7 mouse cellular contexts compared by ENCODE assay signal in the genomic region with DNA sequence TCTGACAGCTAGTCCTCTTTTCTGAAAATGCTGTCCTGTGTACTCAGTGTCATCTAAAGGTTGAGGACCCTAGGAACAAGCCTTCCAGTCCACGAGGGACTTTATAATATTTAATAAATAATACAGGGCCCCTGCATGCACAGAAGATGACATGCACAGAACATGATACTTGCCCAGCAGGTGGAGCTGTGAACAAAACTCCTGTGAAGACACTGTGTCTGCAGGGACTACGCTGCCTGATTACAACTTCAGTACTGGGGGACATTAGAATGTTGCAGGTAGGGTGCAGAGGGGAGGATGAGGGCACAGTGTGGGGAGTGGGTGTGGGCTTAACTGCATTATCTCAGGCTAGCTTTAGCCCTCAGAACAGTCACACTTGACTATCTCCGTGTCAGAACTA. TPM values are rescaled to one million over a fixed set of nuclear protein-coding genes. Genes with fewer than 3 reads are reported as not detected.
DNase-seq lines count a peak whose midpoint lies in the region; ATAC-seq and TF ChIP-seq lines count a peak whose summit lies in the region.

No protein-coding gene starts in this region.

- WGBS in forebrain, embryonic 15.5 days: 41% methylated on average over 3 of the region's 3 CpGs
- WGBS in hindbrain, postnatal 0 days: 45% methylated on average over 3 of the region's 3 CpGs

- no peak for ATAC-seq in Patski
- peak; percentile 78; the same call in 1 of the 2 replicates for ATAC-seq in forebrain, embryonic 15.5 days (replicated peaks)
- ATAC-seq in hindbrain, postnatal 0 days: peak; percentile 68
- peak; percentile 91 for ATAC-seq in megakaryocyte progenitor cell, adult 5-6 weeks (replicated peaks; ENCODE audit: poor library complexity)

- TF ChIP-seq CTCF in Patski (IDR thresholded peaks at IDR 0.05): peak; percentile 45
- peak; percentile 76 for TF ChIP-seq CTCF in hindbrain, postnatal 0 days (IDR thresholded peaks at IDR 0.05; ENCODE audit: low read depth)

- in situ Hi-C loops in Patski (cut with MboI; ENCODE audit: low pct_unique_long_range_greater_than_20kb): no loop called here

- H3K4me1 ChIP-seq in forebrain, embryonic 15.5 days: no peaks in the 10 kb centered on the region
- no peaks in the 10 kb centered on the region for H3K4me1 ChIP-seq in hindbrain, postnatal 0 days (ENCODE audit: insufficient read depth, low read length)

- no peak overlapping the region for H3K27ac ChIP-seq in forebrain, embryonic 15.5 days (replicated peaks)
- no peak overlapping the region for H3K27ac ChIP-seq in hindbrain, postnatal 0 days

- H3K9ac ChIP-seq in forebrain, embryonic 15.5 days (replicated peaks): no peak overlapping the region
- no peak overlapping the region for H3K9ac ChIP-seq in hindbrain, postnatal 0 days (replicated peaks; ENCODE audit: low read length)

- POLR2A ChIA-PET in Patski (lab: Charles Lee): no interaction called here

- H3K9me3 ChIP-seq in forebrain, embryonic 15.5 days: no peaks in the 10 kb centered on the region
- no peaks in the 10 kb centered on the region for H3K9me3 ChIP-seq in hindbrain, postnatal 0 days (ENCODE audit: low read length)

- no peak for DNase-seq in Patski (ENCODE audit: low read depth, low spot score)
- DNase-seq in c-Kit-positive CD71-negative TER-119-negative erythroid progenitor cells, embryonic 14.5 days (ENCODE audit: low read depth): peak; percentile 12
- DNase-seq in hindbrain, postnatal 0 days (ENCODE audit: low spot score): peak; percentile 73
- DNase-seq in left cerebral cortex, adult 18-20 months (ENCODE audit: low spot score in 2 of 2): peak; percentile 67 to 78
- DNase-seq in right cerebral cortex, postnatal 14 days: peak; percentile 57

- H3K27me3 ChIP-seq in Patski: no peaks in the 10 kb centered on the region
- no peaks in the 10 kb centered on the region for H3K27me3 ChIP-seq in forebrain, embryonic 15.5 days
- H3K27me3 ChIP-seq in hindbrain, postnatal 0 days (ENCODE audit: insufficient read depth, low read length): no peaks in the 10 kb centered on the region

- CTCF ChIA-PET in Patski (lab: Charles Lee): interaction anchor here (0.8 to 1.5 kb wide), 2 partner anchors 24 to 25 kb away, joined by 3 to 4 read pairs; no protein-coding TSS in a partner anchor

- no peaks in the 10 kb centered on the region for H3K36me3 ChIP-seq in forebrain, embryonic 15.5 days
- H3K36me3 ChIP-seq in hindbrain, postnatal 0 days (ENCODE audit: insufficient read depth, low read length): no peaks in the 10 kb centered on the region

- H3K4me2 ChIP-seq in forebrain, embryonic 15.5 days (replicated peaks): no peak overlapping the region
- no peak overlapping the region for H3K4me2 ChIP-seq in hindbrain, postnatal 0 days (ENCODE audit: low read depth, low read length)

- no peak overlapping the region for H3K4me3 ChIP-seq in forebrain, embryonic 15.5 days
- H3K4me3 ChIP-seq in hindbrain, postnatal 0 days (ENCODE audit: low read length): no peak overlapping the region

RNA-seq across cellular contexts. Expression of a gene that starts 28.4 kb away (rescaled TPM):
- polyA plus RNA-seq in Patski (2021): 5.9 TPM
- polyA plus RNA-seq in forebrain, embryonic 15.5 days (2015; fragmentation: Nextera tagmentation; extraction: Ambion mirVana): 0.61 and 0.65 TPM in 2 replicates
- total RNA-seq in hindbrain, postnatal 0 days (2014; rRNA removed): 0.11 and 0.42 TPM in 2 replicates
- 0.55 and 0.59 TPM in 2 replicates for polyA plus RNA-seq in hindbrain, postnatal 0 days (2015; fragmentation: Nextera tagmentation; extraction: Ambion mirVana)
- total RNA-seq in left cerebral cortex, adult 18-20 months (2021): under 1 TPM; 0.60 to 0.70 TPM
- not detected in 2 replicates for total RNA-seq in megakaryocyte progenitor cell, adult 5-6 weeks (2015)
- not detected in 2 replicates for total RNA-seq in megakaryocyte progenitor cell, adult 5-6 weeks (2017)
